Mouse (Mus musculus) hindlimb bud, embryonic 11.5 days (tissue): Measurements from ENCODE around the gene Gm13695.
"Not testable (repeated sequence)": the region's sequence is repeated elsewhere in the genome, so short reads cannot be mapped to it uniquely, and the experiment has no call there.

Experiments used
- DNase-seq: peaks from one replicate; pipeline ENCODE4 v3.0.0-alpha.2; 2012; ENCODE audit warnings: low read depth, low spot score; ENCODE audit errors: extremely low spot score

The Gm13695 gene

DNA sequence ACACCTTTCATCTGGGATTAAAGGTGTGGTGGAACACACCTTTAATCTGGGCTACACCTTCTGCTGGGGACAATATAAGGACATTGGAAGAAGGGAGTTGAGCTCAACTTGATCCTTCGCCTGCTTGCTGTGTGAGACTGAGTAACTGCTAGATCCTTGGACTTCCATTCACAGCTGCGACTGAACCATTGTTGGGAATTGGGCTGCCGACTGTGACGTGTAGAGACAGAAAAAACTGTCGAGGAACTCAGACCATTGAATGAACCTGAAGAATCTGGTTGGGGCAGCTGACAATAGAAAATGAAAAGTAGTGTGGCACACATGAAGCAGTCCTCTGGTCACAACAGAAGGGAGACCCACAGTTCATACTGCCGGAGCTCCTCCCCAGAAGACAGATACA, at the start of gene Gm13695:
TSS of gene Gm13695 (plus strand) at position 301 of the 400 bp plus-strand sequence.
- DNase-seq = not testable (repeated sequence)

DNA sequence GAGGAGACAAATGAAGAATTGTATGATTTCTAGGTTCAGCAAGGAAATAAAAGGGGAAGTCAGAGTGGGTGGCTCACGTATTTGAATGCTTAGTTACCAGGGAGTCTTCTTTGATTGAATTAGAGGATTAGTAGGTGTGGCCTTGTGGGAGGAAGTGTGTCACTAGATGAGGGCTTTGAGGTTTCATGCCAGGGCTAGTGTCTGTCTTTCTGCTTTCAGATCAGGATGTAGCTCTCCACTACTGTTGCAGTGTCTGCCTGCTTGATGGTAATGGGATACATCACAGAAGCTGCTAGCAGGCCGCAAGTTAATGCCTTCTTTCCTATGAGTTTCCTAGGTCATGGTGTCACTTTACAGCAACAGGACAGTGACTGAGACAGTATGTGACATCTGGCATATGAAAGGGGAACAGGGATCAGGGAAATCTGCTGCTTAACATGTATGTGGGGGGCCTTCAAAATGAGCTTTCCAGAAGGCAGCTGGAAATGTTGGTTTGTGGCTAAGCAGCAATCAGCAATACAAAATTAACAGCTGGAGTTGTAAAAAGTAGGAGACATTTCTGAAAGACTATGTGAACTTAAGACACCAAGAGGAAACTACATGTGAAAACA, 37.5 kb upstream of the Gm13695 start:
- no peak for DNase-seq

DNA sequence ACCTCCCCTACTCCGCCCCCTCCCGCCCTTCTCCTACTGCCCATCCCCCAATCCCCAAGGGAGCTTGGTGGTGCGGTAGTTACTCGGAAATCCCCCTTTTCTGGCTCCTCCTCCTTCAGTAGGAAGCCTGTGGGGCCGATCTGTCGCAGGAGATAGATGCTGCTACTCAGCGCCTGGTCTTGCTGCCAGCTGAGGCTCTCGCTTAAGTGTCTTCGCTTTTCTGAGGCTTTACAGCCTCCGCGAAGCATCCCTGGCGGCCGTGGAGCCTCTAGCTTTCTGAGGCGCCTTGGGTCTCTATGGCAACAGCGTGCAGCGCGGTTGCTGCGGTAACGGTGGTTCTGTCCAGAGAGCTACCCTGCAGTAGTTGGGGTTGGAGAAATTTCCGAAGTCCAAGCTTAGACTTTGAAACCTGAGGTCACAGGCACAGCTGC, 26.2 kb upstream of the Gm13695 start, which contains the start of gene Zswim2:
TSS of gene Zswim2 (minus strand) at position 298 of the 431 bp plus-strand sequence.
- no peak for DNase-seq

DNA sequence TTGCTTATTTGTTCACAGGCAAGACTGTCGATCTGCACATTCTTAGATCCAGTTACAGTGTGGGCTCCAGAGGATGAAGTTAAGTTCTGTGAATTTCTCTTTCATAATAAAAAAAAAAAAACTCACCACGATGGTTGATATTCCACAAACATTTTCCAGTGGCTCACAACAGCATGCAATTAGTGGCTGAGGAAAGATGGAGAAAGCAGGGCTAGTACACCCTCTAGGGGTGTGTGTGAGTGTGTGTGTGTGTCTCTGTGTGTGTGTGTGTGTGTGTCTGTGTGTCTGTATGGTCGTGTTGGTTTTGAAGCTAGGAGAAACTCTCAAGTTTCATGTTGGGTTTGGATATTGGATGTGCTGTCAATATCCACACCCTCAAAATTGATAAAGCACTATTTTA, 25.7 kb upstream of the Gm13695 start:
- no peak for DNase-seq

DNA sequence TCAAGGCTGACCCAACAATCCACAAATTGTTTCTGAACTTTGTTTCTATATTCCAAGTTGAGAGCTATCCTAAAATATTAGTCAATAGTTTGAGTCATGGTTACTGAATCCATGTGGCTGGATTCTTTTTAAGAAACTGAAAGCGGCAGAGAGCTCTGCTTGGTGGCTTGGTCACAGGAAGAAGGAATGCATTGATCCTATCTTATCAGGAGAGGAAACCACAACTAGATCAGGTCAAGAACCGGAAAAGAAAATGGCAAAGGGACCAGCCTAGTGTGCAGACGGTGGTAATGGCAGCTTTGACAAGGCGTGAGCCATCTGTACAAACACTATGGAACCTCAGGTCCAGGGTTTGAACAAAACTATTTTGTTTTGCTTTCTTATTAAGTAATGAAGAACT, 25.3 kb upstream of the Gm13695 start:
- DNase-seq = no peak

DNA sequence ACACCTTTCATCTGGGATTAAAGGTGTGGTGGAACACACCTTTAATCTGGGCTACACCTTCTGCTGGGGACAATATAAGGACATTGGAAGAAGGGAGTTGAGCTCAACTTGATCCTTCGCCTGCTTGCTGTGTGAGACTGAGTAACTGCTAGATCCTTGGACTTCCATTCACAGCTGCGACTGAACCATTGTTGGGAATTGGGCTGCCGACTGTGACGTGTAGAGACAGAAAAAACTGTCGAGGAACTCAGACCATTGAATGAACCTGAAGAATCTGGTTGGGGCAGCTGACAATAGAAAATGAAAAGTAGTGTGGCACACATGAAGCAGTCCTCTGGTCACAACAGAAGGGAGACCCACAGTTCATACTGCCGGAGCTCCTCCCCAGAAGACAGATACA, 11.7 kb upstream of the Gm13695 start, which contains the start of gene Gm13698:
TSS of gene Gm13698 (plus strand) at position 301 of the 400 bp plus-strand sequence.
- DNase-seq = not testable (repeated sequence)

DNA sequence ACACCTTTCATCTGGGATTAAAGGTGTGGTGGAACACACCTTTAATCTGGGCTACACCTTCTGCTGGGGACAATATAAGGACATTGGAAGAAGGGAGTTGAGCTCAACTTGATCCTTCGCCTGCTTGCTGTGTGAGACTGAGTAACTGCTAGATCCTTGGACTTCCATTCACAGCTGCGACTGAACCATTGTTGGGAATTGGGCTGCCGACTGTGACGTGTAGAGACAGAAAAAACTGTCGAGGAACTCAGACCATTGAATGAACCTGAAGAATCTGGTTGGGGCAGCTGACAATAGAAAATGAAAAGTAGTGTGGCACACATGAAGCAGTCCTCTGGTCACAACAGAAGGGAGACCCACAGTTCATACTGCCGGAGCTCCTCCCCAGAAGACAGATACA, 5.9 kb upstream of the Gm13695 start, which contains the start of gene Gm13693:
TSS of gene Gm13693 (plus strand) at position 301 of the 400 bp plus-strand sequence.
- not testable (repeated sequence) for DNase-seq

DNA sequence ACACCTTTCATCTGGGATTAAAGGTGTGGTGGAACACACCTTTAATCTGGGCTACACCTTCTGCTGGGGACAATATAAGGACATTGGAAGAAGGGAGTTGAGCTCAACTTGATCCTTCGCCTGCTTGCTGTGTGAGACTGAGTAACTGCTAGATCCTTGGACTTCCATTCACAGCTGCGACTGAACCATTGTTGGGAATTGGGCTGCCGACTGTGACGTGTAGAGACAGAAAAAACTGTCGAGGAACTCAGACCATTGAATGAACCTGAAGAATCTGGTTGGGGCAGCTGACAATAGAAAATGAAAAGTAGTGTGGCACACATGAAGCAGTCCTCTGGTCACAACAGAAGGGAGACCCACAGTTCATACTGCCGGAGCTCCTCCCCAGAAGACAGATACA, 5.7 kb downstream of the Gm13695 start, which contains the start of gene Gm13696:
TSS of gene Gm13696 (plus strand) at position 301 of the 400 bp plus-strand sequence.
- DNase-seq = not testable (repeated sequence)

DNA sequence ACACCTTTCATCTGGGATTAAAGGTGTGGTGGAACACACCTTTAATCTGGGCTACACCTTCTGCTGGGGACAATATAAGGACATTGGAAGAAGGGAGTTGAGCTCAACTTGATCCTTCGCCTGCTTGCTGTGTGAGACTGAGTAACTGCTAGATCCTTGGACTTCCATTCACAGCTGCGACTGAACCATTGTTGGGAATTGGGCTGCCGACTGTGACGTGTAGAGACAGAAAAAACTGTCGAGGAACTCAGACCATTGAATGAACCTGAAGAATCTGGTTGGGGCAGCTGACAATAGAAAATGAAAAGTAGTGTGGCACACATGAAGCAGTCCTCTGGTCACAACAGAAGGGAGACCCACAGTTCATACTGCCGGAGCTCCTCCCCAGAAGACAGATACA, 11.5 kb downstream of the Gm13695 start, which contains the start of gene Gm13694:
TSS of gene Gm13694 (plus strand) at position 301 of the 400 bp plus-strand sequence.
- not testable (repeated sequence) for DNase-seq

DNA sequence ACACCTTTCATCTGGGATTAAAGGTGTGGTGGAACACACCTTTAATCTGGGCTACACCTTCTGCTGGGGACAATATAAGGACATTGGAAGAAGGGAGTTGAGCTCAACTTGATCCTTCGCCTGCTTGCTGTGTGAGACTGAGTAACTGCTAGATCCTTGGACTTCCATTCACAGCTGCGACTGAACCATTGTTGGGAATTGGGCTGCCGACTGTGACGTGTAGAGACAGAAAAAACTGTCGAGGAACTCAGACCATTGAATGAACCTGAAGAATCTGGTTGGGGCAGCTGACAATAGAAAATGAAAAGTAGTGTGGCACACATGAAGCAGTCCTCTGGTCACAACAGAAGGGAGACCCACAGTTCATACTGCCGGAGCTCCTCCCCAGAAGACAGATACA, 17.3 kb downstream of the Gm13695 start, which contains the start of gene Gm13697:
TSS of gene Gm13697 (plus strand) at position 301 of the 400 bp plus-strand sequence.
- not testable (repeated sequence) for DNase-seq

DNA sequence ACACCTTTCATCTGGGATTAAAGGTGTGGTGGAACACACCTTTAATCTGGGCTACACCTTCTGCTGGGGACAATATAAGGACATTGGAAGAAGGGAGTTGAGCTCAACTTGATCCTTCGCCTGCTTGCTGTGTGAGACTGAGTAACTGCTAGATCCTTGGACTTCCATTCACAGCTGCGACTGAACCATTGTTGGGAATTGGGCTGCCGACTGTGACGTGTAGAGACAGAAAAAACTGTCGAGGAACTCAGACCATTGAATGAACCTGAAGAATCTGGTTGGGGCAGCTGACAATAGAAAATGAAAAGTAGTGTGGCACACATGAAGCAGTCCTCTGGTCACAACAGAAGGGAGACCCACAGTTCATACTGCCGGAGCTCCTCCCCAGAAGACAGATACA, 23.1 kb downstream of the Gm13695 start, which contains the start of gene Gm13691:
TSS of gene Gm13691 (plus strand) at position 301 of the 400 bp plus-strand sequence.
- DNase-seq = not testable (repeated sequence)

DNA sequence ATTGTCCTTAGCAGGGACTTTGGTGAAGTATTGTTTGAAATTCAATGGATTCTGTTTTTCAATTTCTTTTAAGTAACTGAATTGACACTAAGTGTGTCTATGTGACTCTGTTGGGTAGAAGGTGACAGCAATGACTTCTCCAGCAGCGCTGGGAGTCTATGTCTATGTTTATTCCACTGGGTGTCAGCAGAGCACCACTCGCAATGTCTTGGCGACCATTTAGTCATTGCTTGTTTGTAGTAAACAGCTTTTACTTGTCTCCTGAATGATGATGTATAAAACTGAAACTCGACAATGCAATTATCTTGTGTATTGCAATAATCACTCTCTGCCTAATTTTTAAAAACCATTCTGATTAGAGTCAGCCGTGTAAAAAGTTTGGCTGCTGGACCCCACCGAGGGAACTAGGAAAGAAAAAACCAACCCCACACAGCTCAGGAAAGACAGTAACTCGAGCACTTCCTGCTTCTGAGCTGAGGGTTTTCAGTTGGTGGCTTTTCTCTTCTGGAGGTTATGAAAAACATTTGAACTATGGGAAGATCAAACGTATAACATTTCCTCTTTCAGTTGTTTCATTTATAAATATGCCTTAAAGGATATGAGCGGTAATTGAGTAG, 26.6 kb downstream of the Gm13695 start:
- not testable (repeated sequence) for DNase-seq

DNA sequence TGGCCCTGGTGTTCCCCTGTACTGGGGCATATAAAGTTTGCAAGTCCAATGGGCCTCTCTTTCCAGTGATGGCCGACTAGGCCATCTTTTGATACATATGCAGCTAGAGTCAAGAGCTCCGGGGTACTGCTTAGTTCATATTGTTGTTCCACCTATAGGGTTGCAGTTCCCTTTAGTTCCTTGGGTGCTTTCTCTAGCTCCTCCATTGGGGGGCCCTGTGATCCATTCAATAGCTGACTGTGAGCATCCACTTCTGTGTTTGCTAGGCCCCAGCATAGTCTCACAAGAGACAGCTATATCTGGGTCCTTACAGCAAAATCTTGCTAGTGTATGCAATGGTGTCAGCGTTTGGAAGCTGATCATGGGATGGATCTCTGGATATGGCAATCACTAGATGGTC, 27.4 kb downstream of the Gm13695 start:
- not testable (repeated sequence) for DNase-seq

DNA sequence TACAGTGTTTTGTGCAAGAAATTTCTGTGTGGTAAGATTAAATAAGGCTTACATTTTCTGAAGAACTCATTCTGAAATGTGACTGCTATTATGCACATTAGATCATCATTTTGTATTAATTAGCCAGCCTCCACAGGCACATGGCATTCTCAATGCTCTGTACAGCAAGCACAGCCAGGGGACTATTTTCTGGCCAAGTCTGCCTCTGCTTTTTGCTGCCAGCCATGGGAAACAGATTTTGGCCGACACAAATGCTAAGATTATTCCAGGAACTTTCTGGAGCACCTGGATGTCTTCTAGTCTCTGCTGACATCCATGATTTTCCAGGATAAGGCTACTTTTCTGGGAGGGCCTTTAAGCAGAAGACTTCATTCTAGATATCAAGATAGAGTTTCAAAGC, 41.8 kb downstream of the Gm13695 start:
- DNase-seq = no peak

DNA sequence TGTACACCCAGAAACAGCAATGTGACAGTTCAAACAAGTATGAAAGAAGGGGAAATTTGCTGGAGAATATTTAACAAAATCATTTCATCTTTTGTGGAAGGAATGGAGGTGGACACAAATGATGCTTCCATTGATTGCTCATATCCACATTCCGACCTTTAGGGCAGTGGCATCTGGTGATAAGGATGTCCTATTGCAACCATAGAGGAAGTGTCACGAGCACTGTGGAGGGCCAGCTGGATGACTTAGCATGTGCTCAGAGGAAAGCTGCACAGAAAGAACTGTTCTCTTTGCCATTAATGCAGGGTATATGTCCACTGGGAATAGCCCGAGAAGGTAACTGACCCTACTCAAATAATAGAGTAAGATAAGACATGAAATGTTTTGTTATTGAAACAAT, 42.7 kb downstream of the Gm13695 start:
- no peak for DNase-seq

DNA sequence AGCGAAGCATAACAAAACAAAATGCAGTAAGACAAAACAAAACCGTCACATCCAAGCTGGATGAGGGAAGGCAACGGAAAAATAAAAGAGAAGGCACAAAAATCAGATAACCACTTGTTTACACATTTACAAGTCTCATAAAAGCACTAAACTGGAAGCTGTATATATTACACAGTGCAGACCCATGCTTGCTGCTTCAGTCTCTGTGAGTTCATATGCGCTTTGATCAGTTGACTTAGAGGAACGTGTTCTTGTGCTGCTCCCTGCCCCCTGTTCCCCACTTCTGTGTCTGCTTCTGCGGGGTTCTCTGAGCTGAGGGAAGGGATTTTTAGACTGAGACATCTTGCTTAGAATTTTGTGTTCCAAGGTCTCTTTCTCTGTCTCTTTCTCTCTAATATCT, 47.5 kb downstream of the Gm13695 start:
- DNase-seq = no peak

DNA sequence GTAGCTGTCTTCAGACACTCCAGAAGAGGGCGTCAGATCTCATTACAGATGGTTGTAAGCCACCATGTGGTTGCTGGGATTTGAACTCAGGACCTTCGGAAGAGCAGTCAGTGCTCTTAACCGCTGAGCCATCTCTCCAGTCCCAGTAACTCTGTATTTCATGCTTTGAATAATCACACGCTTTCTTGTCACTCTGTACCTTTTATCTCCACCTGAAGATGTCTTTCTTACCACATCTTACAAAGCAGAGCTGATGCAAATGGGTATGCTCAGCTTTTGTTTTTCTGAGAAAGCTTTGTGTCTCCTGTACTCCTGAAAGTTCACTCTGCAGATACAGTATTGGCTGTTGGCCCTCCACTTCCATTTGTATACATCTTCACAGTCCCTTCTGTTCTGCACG, 49.2 kb downstream of the Gm13695 start:
- not testable (repeated sequence) for DNase-seq

DNA sequence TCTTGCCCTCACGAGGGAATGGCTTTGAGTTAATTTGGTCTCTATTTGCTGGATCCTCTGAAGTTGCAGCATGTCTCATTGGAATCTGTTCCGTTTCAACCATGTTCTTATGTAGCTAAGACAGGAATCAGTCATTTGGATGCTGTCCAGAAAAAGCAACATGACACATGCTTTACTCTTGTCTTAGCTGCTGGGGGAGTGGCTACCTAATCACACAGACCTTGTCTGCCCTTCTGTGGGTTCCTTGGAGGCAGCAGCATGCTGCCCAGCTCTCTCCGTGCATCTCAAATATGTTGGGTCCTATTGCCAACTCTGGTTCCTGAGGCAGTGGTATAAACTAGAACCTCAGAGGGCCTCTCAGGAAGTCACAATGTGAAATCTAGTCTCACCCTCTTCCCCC, 51.2 kb downstream of the Gm13695 start:
- DNase-seq = no peak
